In genomic region chr8:120435781-120436180, GRCm38 (mm10) we compare ENCODE assay signal across 1 mouse cellular context.
TF ChIP-seq lines count a peak whose summit lies in the region.

No protein-coding gene starts in this region.

TF ChIP-seq in CH12.LX, 34 proteins besides CTCF, POLR2A, EP300 and RAD21 (continued from another document):
- TF ChIP-seq RCOR1 (conservative IDR thresholded peaks at IDR 0.05; ENCODE audit: low read depth, low read length) (peak; percentile 48; the same call in 1 of the 2 replicates), UBTF (IDR thresholded peaks at IDR 0.05; ENCODE audit: low read depth, low read length) (no peak), SMC3 (IDR thresholded peaks at IDR 0.05; ENCODE audit: low read depth, low read length) (peak; percentile 19), JUND (conservative IDR thresholded peaks at IDR 0.05; ENCODE audit: low read depth, low read length) (0 out of 2 replicates have a peak, but pooled peaks have one; percentile 40), CHD2 (IDR thresholded peaks at IDR 0.05; ENCODE audit: low read length) (peak; percentile 53; the same call in 1 of the 2 replicates), IRF4 (IDR thresholded peaks at IDR 0.05; ENCODE audit: low read depth, low read length) (peak; percentile 91), ELF1 (IDR thresholded peaks at IDR 0.05; ENCODE audit: low read depth, low read length) (peak; percentile 75), KAT2A (IDR thresholded peaks at IDR 0.05; ENCODE audit: insufficient replicate concordance, low read length) (no peak), MAX (IDR thresholded peaks at IDR 0.05; ENCODE audit: low read length) (peak; percentile 54; the same call in 1 of the 2 replicates), USF1 (IDR thresholded peaks at IDR 0.05; ENCODE audit: low read depth, low read length) (no peak), CHD1 (IDR thresholded peaks at IDR 0.05; ENCODE audit: low read depth, low read length) (peak; percentile 73; the same call in 1 of the 2 replicates), GABPA (IDR thresholded peaks at IDR 0.05; ENCODE audit: insufficient replicate concordance, low read depth, low read length) (no peak), SIN3A (IDR thresholded peaks at IDR 0.05; ENCODE audit: low read length) (peak; percentile 13; the same call in 1 of the 2 replicates), MYC (IDR thresholded peaks at IDR 0.05; ENCODE audit: low read depth, low read length) (peak; percentile 60), MXI1 (IDR thresholded peaks at IDR 0.05; ENCODE audit: low read depth, low read length) (no peak; the same call in 1 of the 2 replicates), JUN (IDR thresholded peaks at IDR 0.05; ENCODE audit: insufficient read depth, low read depth, low read length) (no peak), ZKSCAN1 (IDR thresholded peaks at IDR 0.05; ENCODE audit: borderline replicate concordance, low read depth, low read length) (no peak), ZC3H11A (IDR thresholded peaks at IDR 0.05; ENCODE audit: low read depth, low read length) (no peak), USF2 (conservative IDR thresholded peaks at IDR 0.05; ENCODE audit: low read depth, low read length) (no peak), TBP (conservative IDR thresholded peaks at IDR 0.05; ENCODE audit: low read depth, low read length) (no peak), ZNF384 (IDR thresholded peaks at IDR 0.05; ENCODE audit: low read depth, low read length) (no peak), MAFK (IDR thresholded peaks at IDR 0.05; ENCODE audit: insufficient replicate concordance, low read length) (peak; percentile 73), TCF12 (IDR thresholded peaks at IDR 0.05; ENCODE audit: low read depth, low read length) (peak; percentile 82), BHLHE40 (IDR thresholded peaks at IDR 0.05; ENCODE audit: low read depth, low read length) (peak; percentile 79), NRF1 (IDR thresholded peaks at IDR 0.05; ENCODE audit: low read depth, low read length) (no peak)
